Mouse (Mus musculus) liver (tissue): Measurements from ENCODE around the gene Gpatch11.
A peak's percentile ranks its signal among the peaks of the same experiment; 100 is the strongest.

Experiments used
- DNase-seq: peaks from one replicate; pipeline ENCODE4 v3.0.0-alpha.2; 2020; ENCODE audit warnings: mixed read lengths

Gpatch11 gene

GRCm38 (mm10) chr17:78895394-78895793 lies 60.0 kb downstream of the Gpatch11 start:
- peak; percentile 57 for DNase-seq
